Mouse (Mus musculus): ENCODE measurements around the gene Sike1.

- no peak for TF ChIP-seq CTCF (IDR thresholded peaks at IDR 0.05; ENCODE audit: control insufficient read depth, insufficient read depth, low read length)
- TF ChIP-seq POLR2A (IDR thresholded peaks at IDR 0.05; ENCODE audit: borderline replicate concordance, control insufficient read depth, low read depth, low read length), result no peak
Measured at GRCm38 (mm10) chr3:102991041-102991440, 4.5 kb upstream of the Sike1 start.
